Mouse (Mus musculus) spleen, adult 2 months (tissue): ENCODE measurements around the gene Arid4a. TPM values are rescaled to one million over a fixed set of nuclear protein-coding genes. Genes with fewer than 3 reads are reported as not detected.

Source experiments
- DNase-seq, 2 experiments: peaks; one replicate each; pipeline versions ENCODE4 v3.0.0 to v3.0.0-alpha.2; 2012 to 2021; ENCODE audit warnings: low spot score in 2 of 2, low read depth in 1 of 2
- H3K27ac ChIP-seq: fragments of 200-500 bp; 2 replicates; pipeline ENCODE4 v1.5.1; 2012; ENCODE audit warnings: low read length, inconsistent platforms; ENCODE audit not compliant: insufficient read depth
- H3K27me3 ChIP-seq: fragments of 200-500 bp; 2 replicates; pipeline ENCODE4 v1.6.1; 2012; ENCODE audit warnings: mild to moderate bottlenecking, moderate library complexity, low read length, inconsistent platforms; ENCODE audit not compliant: control insufficient read depth, insufficient read depth
- H3K36me3 ChIP-seq: fragments of 200-500 bp; 2 replicates; pipeline ENCODE4 v1.6.1; 2012; ENCODE audit warnings: mild to moderate bottlenecking, low read length, inconsistent platforms; ENCODE audit not compliant: control insufficient read depth, insufficient read depth
- H3K4me1 ChIP-seq: fragments of 200-500 bp; 2 replicates; pipeline ENCODE4 v1.6.1; 2011; ENCODE audit warnings: inconsistent platforms; ENCODE audit not compliant: control insufficient read depth, insufficient read depth, insufficient read length
- H3K4me3 ChIP-seq: fragments of 200-500 bp; 2 replicates; pipeline ENCODE4 v1.5.1; 2011; ENCODE audit warnings: mild to moderate bottlenecking, inconsistent platforms; ENCODE audit not compliant: insufficient read depth, insufficient read length; ENCODE audit errors: extremely low read depth
- CTCF ChIP-seq: fragments of 200-500 bp; IDR thresholded peaks from 2 replicates; pipeline ENCODE4 v1.5.1; 2011; ENCODE audit warnings: mild to moderate bottlenecking, inconsistent platforms; ENCODE audit not compliant: insufficient read depth, insufficient read length, insufficient replicate concordance; ENCODE audit errors: extremely low read depth
- POLR2A ChIP-seq: fragments of 200-500 bp; IDR thresholded peaks from 2 replicates; pipeline ENCODE4 v1.6.1; 2011; ENCODE audit warnings: low read depth, low read length, inconsistent platforms
- WGBS: fragments of 180-500 bp; shearing (Covaris S2); methylation state at CpG from one replicate; pipeline ENCODE4 v1.1.7; 2018; 5-methylcytosine and 5-hydroxymethylcytosine counted together
- polyA plus RNA-seq: library from polyadenylated mRNA; depleted of rRNA; stranded (reverse); fragments of >200 nt; gene quantifications from 2 replicates; pipeline ENCODE4 v1.2.3, GENCODE M21; 2012; rRNA removed

Gene Arid4a
- 4.7 and 5.0 TPM in 2 replicates for polyA plus RNA-seq

DNA sequence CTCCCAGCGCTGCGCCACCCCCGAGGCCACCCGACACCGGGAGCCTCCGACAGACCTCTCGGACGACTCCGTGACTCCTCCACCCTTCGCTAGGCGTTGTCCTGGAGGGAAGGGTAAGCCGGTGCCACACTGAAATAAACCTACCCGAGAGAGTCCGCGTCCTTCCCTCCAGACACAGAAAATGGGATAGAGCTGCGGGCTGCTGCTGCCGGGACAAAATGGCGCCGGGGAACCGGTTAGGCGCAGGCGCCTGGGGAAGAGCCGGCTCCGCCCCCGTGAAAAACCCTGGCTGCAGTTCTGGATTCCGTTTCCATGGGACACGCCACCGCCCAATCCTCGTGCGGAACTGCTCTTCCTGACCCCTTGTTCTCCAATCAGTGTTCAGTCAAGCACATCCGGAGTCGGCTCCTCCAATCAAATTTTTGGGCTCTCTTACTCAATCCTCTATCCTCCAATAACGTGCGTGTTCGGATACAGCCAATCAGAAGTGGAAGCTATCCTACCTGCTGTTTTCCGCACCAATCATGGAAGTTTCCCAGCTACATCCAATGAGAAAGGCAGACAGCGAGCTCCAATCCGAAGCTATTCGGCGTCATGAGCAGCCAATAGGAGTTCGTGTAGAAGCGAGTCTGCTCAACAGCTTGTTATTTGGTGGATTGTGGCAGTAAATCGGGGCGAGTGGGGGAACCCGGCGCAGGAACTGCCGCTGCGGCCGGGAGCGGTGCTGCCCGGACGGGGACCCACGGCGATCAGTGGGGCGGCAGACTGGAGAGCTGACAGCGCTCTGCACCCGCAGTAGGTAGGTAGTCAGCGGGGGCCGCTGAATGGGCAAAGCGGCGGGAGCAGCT lies at the start of gene Arid4a:
Arid4a (plus strand) TSS at position 628 of the 848 bp plus-strand sequence.
- Histone ChIP-seq H3K27me3 (0 out of 2 replicates have a peak, but pooled peaks cover 1% of the 10 kb centered on the region), H3K36me3 (peaks cover 12% of the 10 kb centered on the region), H3K4me1 (peaks cover 8% of the 10 kb centered on the region), H3K27ac (peak within 1 kb of the TSS; percentile 99), H3K4me3 (peak within 1 kb of the TSS; percentile 89)
- TF ChIP-seq CTCF (no peak), POLR2A (peak; percentile 96)
- under 1% methylated on average over 61 of the region's 61 CpGs for WGBS
- DNase-seq: peak; percentile 95 to 100

DNA sequence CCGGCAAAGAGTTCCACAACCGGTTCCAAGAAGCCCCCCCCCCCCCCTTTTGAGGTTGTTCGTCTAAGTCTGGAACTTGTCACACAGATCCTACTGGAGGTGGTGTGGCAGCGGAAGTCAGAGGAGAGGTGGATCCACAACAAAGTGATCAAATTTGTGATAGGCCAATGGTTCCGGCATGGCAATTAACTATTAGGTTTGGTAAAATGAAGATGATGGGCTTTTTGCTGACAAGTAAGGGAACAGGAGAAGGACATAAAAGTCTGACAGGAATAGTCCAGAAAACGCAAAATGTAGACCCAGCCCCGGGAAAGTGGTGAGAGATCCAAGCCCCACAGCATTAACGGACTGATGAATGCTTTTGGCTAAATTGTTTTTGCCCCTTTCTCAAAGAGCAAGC lies 48.2 kb upstream of the Arid4a start:
- 58% methylated on average over 8 of the region's 8 CpGs for WGBS
- Histone ChIP-seq H3K27me3 (no peaks in the 10 kb centered on the region), H3K4me1 (no peaks in the 10 kb centered on the region), H3K27ac (peak overlapping the region; percentile 97), H3K4me3 (peak overlapping the region; percentile 76), H3K36me3 (peaks cover 4% of the 10 kb centered on the region)
- TF ChIP-seq POLR2A: no peak
- TF ChIP-seq CTCF: no peak
- DNase-seq: no peak

DNA sequence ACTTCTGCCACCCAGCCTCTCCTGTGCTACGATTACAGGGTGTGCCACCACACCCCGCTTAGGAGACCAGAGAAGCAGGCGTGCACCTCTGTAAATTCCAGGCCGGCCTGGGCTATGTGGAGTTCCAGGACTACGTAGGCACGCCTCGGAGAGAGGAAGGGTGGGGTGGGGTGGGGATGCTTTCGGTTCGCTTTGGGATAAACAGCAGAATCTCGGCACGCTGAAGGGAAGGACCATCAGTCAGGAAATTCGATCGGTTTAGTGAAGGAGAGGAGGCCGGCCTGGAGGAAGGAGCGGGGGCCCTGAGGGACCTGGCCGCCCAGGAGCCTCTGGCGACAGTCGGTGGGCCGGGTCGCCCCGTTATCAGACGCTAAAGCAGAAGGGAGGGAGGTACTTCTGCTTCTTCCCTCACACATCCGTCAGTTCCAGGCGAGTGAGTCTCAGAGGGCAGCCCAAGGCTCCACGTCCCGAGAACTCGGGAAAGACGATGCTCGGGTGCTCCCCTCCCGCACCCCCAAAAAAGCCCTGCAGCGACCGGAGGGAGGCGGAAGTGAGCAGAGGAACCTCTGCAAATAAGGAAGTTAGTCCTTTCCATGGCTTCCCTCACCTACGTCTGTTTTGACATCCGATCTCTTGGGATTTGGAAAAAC lies 47.5 kb upstream of the Arid4a start:
- Histone ChIP-seq H3K27ac (peak overlapping the region; percentile 97), H3K27me3 (no peaks in the 10 kb centered on the region), H3K4me1 (no peaks in the 10 kb centered on the region), H3K36me3 (peaks cover 2% of the 10 kb centered on the region), H3K4me3 (peak overlapping the region; percentile 76)
- TF ChIP-seq CTCF (peak; percentile 19; the same call in 1 of the 2 replicates), POLR2A (peak; percentile 47)
- DNase-seq: peak; percentile 29 to 79
- under 1% methylated on average over 35 of the region's 35 CpGs for WGBS

DNA sequence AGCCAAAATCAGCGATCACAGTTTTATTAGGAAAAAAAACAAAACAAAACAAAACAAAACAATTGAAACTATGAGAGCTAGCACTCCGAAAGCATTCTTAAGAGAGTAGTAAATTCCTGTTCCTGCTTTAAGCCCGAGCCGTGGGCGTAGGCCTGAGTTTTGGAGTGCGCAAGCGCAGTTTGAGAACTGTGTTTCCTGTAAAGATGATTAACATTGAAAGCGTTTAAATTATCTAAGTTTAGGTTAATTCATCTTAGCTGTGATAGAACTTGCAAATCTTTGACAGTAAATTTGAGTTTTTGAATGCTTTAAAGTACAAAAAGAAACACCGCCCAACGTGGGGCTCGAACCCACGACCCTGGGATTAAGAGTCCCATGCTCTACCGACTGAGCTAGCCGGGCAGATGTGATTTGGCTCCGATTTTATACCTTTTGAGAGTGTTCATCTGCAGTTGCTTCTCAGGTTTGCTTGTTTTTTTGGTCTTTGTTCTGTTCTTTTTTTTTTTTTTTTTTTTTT lies 46.9 kb upstream of the Arid4a start:
- H3K4me1 ChIP-seq: no peaks in the 10 kb centered on the region
- H3K36me3 ChIP-seq: no peaks in the 10 kb centered on the region
- whole genome bisulfite sequencing: under 1% methylated on average over 15 of the region's 15 CpGs
- peak overlapping the region; percentile 76 for H3K4me3 ChIP-seq
- TF ChIP-seq CTCF (no peak), POLR2A (0 out of 2 replicates have a peak, but pooled peaks have one; percentile 1)
- H3K27ac ChIP-seq: peak overlapping the region; percentile 97
- H3K27me3 ChIP-seq: no peaks in the 10 kb centered on the region
- peak; percentile 73 to 90 for DNase-seq

DNA sequence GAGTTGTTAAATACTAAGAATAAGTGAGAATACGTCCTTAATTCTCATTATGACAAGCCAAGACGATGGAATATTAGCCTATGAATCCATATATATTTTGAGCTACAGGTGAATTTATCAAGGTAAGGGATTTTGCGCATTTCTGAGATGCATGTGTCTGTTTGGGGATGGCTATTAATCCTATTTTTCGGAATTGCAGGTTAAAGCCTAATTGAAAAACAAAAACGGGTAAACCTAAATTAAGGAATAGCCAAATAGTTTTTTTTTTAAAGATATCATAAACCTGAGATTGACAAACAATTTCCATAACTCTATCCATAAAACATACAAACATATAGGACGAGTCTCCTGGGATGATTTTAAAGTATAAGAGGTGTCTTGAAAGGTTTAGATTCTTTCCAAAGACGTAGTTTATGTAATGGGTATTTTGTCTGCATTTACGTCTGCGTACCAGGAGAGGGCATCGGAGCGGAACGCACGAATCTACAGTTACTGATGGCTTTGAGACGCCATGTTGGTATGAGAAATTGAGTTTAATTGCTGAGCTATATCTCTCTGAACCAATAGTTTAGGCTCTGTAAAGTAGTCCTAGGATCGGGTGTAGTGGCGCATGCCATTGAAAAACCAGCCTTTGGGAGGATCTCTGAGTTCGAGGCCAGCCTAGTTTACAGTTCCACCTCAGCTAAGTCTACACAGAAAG lies 46.2 kb upstream of the Arid4a start:
- WGBS: 3% methylated on average over 17 of the region's 17 CpGs
- H3K27me3 ChIP-seq: no peaks in the 10 kb centered on the region
- no peaks in the 10 kb centered on the region for H3K36me3 ChIP-seq
- no peak for TF ChIP-seq POLR2A
- TF ChIP-seq CTCF: peak; percentile 18; the same call in 1 of the 2 replicates
- H3K4me1 ChIP-seq: no peaks in the 10 kb centered on the region
- DNase-seq: peak; percentile 58 to 72
- peak overlapping the region; percentile 36 for H3K27ac ChIP-seq
- H3K4me3 ChIP-seq: peak overlapping the region; percentile 43; the same call in 1 of the 2 replicates

DNA sequence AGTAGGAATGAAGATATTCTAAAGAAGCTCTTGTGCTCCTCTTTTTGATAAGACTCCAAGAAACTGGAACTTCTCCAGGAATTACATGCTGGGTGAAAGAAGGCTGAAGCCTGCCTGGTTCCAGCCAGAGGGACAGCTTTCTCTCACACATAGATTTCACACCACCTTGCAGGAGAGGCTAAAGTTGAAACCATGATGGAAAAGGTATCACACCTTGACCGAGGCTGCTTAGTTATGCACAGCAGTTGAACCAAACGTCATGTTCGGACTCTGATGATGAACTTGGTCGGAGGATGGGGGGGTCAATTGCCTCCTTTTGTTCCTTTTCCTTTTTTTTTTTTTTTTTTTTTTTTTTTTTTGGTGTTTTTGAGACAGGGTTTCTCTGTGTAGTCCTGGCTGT lies 42.0 kb upstream of the Arid4a start:
- WGBS: 71% methylated on average over 4 of the region's 4 CpGs
- peaks cover 2% of the 10 kb centered on the region; the same call in 1 of the 2 replicates for H3K36me3 ChIP-seq
- no peak for DNase-seq
- peaks cover 2% of the 10 kb centered on the region; the same call in 1 of the 2 replicates for H3K4me1 ChIP-seq
- H3K4me3 ChIP-seq: no peak overlapping the region
- H3K27me3 ChIP-seq: no peaks in the 10 kb centered on the region
- TF ChIP-seq CTCF (no peak), POLR2A (no peak)
- H3K27ac ChIP-seq: 0 out of 2 replicates have a peak overlapping the region, but pooled peaks have one; percentile 52
